Mouse (Mus musculus) gastrocnemius, postnatal 36 days (tissue): ENCODE data around the gene Cntn5. TPM values are rescaled to one million over a fixed set of nuclear protein-coding genes. Genes with fewer than 3 reads are reported as not detected.
"Not testable (repeated sequence)": the region's sequence is repeated elsewhere in the genome, so short reads cannot be mapped to it uniquely, and the experiment has no call there.

ENCODE experiments used
- DNase-seq, 2 experiments: peaks; one replicate each; pipeline ENCODE4 v3.0.0; 2022
- intact Hi-C: fragments of 180-260 bp; cut with DNase I; formaldehyde crosslinking; loops from one replicate; pipeline ENCODE4 v1.15.1; 2025
- total RNA-seq, 2 experiments: library from RNA; stranded (reverse); gene quantifications; 2 replicates each; pipeline ENCODE4 v1.2.3; 2021

Cntn5 gene
- total RNA-seq, 2 experiments from 2014 or later = not detected

DNA sequence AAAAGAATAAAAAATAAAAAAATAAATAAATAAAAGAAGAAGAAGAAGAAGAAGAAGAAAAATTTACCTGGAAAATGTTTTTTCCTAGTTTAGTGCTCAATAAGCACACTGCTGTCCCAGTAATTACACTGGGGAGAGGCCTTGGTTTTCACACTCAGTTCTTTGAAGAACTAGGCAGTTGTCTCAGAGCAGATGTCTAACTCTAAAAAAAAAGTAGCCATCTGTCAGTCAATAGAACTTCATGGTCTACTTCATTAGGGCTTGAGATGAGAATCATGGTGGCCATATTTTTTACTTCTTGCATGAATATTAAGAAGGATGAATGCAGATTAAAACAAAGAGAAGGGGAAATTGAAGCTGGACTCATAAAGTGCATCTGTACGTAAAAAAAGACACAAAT, 246.5 kb downstream of the Cntn5 start:
- DNase-seq = no peak
- intact Hi-C loops = no loop called here

DNA sequence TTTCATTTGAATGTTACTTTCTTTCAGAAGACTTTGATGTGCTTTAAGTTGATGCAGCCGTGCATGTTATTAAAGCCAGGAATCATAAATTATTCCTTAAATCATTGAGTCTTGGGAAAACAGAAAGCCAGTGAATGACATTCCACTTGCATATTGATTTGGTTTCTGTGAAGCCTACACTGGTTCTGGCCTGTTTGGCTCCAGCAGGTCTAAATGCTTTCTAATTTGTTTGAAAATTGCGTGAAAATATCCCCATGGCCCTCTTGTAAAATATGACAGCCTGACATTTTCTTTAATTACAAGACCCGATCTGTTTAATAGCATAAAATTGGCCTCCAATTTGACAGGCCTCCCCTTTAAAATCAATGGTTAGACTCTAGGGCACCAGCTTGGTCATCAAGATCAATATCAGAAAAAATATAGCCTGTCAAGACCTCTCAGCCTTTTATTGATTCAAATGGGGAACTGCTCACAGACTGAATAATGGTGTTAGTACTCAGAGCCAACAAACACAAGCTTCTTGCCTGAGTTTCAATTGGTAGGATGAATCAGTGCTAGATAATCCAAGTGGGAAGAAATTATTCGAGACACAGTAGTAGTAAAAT, 247.3 kb downstream of the Cntn5 start:
- no peak for DNase-seq
- intact Hi-C loops = no loop called here

DNA sequence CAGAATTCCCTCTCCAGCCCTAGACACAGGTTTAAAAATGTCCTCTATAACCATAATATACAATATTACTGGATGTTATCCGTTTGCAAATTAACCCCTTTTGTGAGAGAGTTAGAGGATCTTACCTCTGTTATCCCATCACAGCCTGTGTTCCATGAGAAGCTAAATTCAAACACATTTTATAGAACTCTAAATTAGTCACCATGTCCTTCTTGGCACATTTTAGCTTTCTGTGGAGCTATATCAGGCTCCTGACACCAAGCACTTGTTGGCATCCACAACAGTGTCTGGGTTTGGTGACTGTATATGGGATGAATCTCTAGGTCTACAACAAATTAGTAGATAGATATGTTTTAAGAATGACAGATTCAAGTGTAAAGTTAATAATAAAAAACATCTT, 253.9 kb downstream of the Cntn5 start:
- intact Hi-C loops = no loop called here
- no peak for DNase-seq

DNA sequence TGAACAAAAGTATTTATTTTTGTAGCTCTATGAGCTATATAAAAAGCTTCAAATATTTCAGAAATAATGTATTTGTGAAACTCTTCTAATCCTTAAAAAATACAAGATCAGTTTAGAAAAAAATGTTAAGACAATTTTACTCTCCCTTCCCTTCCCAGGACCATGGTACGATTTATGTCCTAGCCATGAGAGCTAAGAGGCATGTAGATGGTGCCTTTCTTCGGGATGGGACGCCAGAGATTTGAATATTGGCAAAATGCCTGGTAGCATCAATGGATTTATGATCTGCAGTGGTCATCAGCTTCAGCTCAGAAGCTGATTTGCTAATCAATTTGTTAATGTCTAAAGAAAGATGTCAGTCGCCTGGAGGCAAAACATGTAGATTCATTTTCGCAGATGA, 258.6 kb downstream of the Cntn5 start:
- intact Hi-C loops = no loop called here
- DNase-seq = no peak

DNA sequence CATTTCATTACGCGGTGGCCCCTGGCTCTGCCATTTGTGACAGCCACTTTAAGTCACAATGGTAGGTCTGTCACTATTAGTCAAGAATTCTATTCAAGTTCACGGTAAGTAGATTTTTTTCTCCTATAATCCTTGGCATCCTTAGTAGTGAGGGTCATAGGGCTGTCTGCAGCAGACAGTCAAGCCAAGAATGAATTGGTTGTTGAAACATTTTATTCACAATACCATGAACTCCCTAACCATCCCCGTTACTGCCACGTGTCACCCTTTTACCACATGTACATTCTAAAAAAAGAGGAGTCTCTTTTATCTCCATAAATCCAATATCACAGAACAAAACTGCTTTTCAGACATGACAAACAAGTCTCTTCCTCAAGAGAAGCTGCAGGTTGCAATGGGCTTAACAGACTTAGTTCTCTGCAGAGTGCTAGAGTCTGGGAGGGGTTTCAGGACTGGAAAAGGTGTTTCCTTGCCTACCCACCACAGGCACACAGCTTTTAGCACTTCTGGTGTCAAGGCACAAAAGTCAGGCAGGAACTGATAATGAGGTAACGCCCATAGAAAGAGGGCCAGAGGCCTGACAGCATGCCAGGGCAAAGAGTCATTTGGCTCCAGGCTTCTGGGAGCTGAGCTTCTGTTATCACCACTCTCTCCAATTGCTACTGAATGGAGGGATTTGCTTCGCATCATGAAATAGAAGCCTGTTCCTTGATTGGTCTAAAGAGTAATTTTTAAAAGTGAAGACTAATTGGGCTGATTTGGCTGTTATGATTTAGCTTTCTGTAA, 259.3 kb downstream of the Cntn5 start:
- intact Hi-C loops = no loop called here
- no peak for DNase-seq

DNA sequence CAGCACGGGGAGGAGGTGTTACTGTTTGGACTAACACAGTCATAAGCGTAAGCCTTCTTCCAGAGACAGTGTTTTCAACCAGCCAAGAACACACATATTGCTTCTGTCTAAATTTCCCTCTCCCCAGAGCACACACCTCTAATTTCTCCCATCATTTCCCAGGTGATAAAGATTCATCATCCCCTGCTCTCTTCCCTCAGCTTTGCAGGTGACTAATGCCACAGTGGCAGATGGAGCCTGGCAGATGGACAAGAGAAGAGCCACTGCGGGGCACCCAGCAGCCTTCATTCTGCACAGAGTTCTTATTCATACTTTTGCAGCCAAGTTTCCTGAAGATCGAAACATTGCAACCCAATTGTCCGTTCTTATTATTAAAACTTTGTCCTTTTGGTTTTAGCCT, 286.5 kb downstream of the Cntn5 start:
- no peak for DNase-seq
- intact Hi-C loops = no loop called here

DNA sequence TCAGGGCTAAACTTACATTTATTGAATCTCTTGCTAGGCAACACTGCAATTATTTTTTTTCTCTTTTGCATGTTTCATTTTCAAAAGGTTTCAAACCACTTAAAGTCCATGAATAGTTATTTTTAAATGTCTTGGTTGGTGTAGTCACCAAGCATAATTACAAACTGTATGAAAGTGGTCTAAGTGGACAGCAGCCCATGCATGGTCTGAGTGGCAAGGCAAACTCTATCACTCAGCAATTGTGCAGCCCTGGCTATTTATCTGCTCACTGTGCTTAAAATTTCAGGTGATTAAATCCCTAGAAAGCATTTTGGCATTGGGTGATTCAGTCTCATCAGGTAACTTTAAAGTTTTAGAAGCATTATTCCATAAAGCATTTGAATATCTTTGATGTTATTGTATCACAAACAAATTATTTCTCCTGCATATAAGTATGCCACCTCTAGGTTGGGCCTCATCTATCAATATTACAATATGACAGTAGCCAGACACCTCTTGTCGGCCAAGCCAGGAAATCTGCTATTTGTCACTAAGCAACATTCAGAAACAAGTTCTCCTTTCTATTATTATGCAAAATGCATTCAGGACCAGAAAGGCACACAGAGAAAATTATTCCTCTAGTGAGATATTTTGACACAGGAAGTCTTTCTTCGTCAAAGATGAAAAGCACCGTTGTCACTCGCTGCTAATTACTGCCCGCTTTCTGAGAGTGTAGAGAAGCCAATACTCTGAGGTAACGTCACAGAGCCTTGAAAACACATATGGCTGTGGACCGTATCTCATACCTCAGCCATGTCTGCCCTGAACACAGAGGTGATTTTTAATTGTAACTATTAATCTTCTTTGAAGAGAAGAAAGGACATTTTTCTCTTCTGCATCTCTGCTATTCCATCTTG, 329.0 kb downstream of the Cntn5 start:
- no peak for DNase-seq
- intact Hi-C loops = no loop called here

DNA sequence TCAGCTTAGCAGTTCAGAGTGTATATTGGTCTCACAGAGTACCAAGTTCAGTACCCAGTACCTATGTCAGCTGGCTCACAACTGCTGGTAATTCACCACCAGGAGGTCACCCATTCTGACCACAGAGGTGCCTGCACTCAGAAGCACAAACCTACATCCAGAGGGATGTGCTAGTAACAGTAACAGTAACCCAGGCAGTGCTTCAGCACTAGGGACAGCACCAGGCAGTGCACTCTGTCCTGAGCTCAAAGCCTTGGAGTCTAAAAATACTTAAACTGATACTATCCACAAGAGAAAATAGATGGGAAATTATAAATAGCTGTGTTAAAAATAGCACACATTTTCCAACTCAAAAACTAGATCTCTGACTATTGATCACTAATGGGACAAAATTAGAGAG, 334.7 kb downstream of the Cntn5 start:
- intact Hi-C loops = no loop called here
- no peak for DNase-seq

DNA sequence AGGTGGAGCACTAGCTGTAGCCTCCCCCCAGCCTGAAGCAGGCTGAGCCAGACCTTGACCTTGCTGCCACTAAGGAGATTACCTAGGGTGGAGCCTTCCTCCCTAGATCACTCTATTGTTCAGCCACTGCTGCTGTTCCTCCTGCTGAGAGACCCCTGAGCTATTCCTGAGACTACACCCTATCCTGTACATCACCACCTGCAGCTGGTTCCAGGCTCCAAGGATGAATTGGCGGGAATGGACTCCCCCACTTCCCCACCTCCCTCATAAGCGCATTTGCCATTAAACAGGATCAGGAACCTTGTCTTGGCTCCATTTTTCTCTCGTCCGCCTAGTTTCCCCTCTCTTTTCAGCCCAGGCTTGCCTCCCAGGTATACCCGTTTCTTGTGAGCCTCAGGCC, 363.7 kb downstream of the Cntn5 start:
- DNase-seq, intact Hi-C loops: not testable (repeated sequence)

DNA sequence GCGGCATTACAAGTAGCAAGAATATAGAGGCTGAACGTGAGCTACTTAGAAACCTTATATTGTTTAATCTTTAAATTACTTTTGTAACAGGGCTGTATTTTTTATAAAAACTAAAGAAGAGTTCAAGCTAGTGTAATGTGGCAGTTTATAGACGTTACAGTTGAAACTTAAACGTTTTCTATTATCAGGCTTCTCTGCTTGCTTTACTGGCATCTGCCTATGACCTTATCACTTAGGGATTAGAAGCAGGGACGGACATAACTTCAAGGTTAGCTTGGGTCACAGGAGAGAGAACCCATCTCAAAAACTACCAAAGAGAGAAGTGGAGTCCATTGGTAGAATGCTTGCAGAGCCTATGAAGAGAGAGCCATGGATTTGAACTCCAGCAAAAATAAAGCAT, 372.3 kb downstream of the Cntn5 start:
- DNase-seq = no peak

DNA sequence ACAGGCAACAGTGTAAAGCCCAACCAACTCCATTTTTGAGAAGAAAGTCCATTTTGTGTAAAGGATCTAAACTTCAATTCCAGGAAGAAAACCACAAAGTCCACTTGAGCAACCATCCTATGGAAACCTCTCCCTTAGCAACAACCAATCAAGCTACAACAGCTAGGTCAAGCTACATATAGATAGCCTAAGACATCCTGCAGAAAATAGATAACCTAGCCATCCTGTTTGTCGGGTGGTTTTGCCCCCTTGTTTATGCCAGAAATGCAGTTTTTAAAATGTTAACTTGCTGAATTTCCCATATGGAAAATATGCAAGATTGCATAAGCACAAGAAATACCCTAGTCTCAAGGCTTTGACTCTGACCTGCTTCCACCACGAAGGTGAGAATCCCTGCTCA, 373.5 kb downstream of the Cntn5 start:
- DNase-seq = no peak
- intact Hi-C loops = no loop called here

More for the DNA sequence above, 372.3 kb downstream of the Cntn5 start:
- intact Hi-C loops = no loop called here

DNA sequence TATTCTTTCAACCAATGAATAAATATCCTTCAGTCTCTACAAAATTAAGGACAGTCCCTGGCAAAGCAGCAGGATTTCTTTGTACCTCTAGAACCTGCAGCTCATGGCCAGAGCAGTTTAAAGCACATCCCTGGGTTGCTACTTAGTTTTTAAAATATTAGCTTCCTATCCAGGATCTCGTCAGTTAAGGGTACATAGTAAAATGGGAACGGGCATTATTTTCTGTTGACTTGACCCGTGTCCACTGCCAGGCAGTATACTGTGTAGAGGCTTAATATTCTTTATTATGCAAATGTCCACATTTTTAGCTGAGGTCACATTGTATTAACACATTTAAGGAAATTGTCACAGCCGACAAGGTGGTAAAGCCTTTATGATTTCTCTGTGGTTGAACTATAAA, 375.0 kb downstream of the Cntn5 start:
- DNase-seq = no peak
- intact Hi-C loops = no loop called here

DNA sequence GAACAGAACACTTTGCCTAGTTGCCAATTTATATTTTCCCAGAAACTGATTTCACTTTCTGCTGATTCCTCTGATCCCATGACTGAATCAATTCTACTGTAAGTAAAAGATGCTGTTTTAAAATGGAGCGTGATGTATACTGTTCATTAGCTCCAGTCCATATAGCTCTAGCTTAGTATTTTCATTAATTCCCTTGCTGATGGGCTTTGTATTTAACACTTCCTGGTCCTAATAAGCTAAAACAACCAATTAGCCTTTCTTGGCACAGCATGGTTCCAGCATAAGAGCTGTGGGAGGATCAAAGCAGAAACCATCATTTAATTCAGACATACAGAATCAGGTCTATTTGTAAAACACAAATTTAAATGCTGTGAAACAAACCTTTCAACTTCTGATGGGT, 375.5 kb downstream of the Cntn5 start:
- DNase-seq = no peak
- intact Hi-C loops = no loop called here

DNA sequence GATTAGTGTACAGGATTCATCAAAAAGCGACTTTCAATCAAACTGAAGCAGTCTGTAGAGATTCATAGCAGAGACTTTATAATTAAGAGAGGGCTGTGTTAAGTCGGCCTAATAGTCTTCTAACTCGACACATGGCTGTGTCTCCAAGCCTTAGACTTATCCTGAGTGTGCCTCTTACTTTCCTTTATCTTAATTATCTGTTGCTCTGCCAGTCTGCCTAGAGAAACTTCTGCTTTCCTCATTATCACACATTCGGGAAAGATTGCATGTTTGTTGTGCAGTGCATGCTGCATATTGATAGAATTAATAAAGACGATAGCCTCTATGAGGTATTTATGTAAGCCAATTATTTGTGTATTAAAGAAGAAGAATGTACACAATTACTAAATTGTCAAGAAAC, 375.9 kb downstream of the Cntn5 start:
- intact Hi-C loops = no loop called here
- DNase-seq = no peak

DNA sequence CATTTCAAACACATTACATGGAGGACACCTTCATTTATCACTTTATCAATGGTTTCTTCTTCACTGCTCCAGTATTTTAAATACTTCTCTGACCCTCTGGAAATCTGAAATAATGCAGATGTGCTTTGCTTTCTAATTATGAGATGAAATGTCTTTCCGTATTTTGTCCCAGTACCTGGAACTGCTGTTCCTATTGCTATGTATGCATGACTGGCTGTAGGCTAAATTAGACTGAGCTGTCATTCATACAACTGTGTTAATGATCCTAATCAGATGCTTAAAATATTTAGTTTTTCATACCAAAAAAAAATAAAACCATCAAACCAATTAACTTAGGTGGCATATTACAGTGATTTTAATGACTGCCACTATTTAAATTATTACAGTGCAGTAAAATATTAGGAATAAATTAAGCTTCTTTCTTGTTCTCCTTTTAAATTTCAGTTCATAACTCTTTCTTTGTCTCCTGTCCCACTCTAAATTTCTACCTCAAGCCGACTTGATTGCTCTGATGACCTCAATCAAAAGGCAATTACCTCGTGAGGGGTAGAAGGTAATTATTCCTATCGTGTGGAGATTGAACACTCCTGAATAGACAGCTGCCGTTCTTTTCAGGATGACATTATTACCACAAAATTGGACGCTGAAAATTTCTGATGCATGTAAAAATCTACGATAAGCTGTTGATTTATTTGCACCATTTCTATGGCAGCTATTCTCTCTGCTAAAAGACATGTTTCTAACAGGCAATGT, 378.5 kb downstream of the Cntn5 start:
- DNase-seq = no peak
- intact Hi-C loops = no loop called here

DNA sequence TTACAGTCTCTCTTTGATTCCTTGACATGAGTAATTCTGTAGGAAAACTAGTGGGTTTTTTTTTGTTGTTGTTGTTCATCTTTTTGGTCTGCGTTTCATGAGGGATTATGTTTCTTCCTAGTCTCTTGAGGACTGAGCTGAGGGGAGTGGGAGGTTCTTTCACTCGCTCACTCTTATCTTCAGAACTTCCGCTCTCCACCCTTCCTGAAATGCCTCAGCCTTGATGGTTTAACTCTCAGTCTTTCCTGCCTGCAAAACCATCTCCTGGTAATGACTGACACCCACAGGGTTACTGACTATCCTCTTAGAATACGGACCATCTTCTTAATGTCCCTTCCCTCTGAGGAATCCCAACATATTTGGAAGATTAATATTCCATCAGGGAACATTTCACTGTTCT, 382.0 kb downstream of the Cntn5 start:
- DNase-seq = no peak
- intact Hi-C loops = no loop called here

DNA sequence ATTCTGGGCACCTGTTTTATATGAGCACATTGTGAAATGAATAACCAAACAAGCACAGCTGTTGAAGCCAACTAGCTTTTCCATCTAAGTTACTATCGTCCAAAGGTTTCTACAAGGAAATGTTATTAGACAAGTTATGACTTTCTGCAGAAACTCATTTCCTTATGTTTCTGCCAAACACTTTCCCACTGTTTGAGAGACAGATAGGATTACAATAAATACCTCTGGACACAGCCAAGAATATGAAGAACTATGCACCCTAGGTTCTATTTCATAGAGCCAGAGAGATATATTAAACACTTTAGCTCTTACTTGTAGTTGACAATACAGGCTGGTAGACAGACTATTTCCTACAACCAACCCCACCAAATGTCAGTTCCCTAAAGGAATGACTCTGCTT, 383.5 kb downstream of the Cntn5 start:
- intact Hi-C loops = no loop called here
- no peak for DNase-seq

DNA sequence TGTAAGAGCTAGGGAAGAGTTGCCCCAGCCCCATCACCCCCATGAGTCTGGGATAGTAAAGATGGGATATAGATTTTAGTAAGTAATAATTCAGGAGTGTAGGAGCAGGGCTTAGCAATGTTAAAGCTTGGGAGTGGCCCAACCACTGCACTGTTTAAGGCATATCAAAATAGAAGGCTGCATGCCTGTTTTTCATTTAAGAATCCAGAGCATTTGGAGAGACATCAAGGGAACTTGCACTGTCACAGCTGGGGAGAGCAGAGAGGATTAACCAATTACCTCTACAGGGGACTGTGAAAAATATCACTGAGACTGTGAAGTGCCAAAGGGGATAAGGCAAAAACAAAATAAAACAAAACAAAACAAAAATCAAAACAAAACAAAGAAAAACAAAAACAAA, 412.3 kb downstream of the Cntn5 start:
- intact Hi-C loops = no loop called here

DNA sequence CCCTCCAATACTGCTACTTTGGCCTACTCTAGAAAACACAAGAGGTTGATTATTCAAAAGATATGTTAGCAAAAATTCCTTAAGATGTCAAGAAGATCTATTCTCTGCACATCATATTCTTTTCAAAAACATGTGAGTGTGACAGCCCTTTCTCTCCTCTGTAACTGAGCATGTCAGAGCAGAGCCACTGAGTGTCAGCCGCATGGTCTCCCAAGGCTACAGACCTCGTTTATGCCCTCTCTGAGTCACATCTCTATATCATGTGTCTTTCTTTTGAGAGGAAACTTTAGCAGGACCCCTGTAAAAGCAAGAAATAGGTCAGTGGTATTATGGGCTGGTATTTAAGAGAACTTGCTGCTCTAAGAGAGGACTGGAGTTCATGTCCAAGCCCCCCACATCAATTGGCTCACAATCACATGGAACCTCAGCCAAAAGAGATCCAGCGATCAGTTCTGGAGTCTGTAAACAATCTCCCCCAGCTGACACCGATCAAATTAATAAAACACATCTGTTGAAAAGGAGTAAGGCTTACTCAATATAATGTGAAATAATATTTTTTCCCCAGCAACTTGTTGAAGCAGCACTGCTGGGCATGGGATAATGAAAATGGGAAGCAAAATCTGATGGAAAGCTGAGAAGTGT, 433.0 kb downstream of the Cntn5 start:
- intact Hi-C loops = no loop called here
- no peak for DNase-seq

More for the DNA sequence above, 412.3 kb downstream of the Cntn5 start:
- DNase-seq = no peak

DNA sequence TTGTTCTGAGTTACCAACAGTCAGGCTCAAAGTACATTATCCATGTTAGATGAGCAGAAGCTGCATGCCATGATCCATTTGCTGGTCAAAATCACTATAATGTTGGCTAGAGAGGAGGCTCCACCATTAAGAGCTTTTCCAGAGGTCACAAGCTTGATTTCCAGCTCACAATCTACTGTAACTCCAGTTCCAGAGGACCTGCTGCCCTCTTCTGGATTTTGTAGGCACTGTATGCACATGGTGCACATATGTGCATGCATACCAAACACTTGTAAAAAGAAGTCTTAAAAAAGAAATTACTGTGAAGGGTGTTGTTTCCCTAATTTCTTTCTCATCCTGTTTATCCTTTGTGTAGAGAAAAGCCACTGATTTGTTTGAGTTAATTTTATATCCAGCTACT, 439.8 kb downstream of the Cntn5 start:
- DNase-seq = no peak

More for the DNA sequence above, 439.8 kb downstream of the Cntn5 start:
- intact Hi-C loops = no loop called here
